Mouse (Mus musculus) heart, postnatal 25 days (tissue): Measurements from ENCODE around the gene C2. TPM values are rescaled to one million over a fixed set of nuclear protein-coding genes. Genes with fewer than 3 reads are reported as not detected.
A peak's percentile ranks its signal among the peaks of the same experiment; 100 is the strongest.
"Not testable (repeated sequence)": the region's sequence is repeated elsewhere in the genome, so short reads cannot be mapped to it uniquely, and the experiment has no call there.

ENCODE experiments used
- DNase-seq: peaks from one replicate; pipeline ENCODE4 v3.0.0; 2022; ENCODE audit warnings: low spot score
- intact Hi-C: fragments of 180-260 bp; cut with DNase I; formaldehyde crosslinking; loops from one replicate; pipeline ENCODE4 v1.15.1; 2025
- total RNA-seq, 2 experiments: library from RNA; stranded (reverse); gene quantifications; 2 replicates each; pipeline ENCODE4 v1.2.3; 2021

The C2 gene
- total RNA-seq, 2 experiments from 2014 or later: 2.8 to 4.1 TPM

DNA sequence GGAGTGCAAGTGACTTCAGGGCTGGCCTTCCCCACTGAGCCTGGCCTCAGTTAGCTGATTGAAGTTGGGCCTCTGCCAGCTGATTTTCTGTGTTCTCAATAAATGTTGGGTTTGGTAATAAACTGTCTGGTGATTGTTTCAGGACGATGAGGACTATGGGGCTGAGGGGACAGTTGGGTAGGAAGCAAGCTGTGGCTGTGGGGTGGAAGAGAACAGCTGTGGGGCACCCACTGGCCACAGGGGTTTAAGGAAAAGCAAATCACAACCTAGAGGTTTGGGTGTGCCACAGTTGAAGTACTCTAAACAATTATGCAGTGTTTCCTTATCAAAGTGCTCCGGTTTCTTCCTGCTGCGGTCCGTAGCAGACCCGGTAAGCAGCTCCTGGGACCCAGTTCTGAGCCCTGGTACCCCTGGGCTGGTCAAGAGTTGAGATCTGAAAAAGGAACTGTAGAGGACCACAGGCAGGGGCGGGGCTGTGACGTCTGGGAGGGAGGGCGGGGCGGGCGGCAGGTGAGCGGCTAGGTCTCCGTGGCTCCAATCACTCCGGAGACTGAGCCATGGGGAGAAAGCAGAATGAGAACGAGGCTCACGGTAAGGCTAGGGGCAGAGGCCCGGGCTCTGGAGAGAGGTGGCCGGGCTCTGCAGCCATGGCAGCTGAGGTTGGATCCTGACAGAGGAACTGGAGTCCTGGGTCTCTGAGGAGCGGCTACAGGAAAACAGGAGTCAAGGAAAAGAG lies 16.0 kb upstream of the C2 start, which contains the start of gene Slc44a4:
TSS of gene Slc44a4 (plus strand) at position 537 of the 736 bp plus-strand sequence.
- intact Hi-C loops: no loop called here
- DNase-seq: no peak

DNA sequence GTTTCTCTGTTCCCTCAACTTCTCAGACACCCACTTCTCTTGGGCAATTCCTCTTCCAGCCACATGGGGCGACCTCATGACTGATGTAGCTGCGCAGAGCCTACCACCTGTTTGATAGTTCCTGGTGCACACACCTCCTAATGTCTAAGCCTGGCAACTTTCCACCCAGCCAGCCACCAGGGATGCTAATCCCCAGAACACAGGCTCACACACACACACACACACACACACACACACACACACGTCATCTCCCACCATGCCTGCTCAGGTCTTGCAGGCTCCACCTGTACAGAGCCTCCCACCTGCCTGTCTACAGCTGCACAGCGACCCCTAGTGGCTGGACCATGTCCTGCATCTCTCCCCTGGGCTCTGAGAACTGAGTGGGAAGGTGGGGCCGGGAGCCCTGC lies 13.9 kb upstream of the C2 start:
- no peak for DNase-seq
- intact Hi-C loops: loop anchor here (1.0 kb wide), 1 partner anchor 57 kb away; no protein-coding TSS in a partner anchor

DNA sequence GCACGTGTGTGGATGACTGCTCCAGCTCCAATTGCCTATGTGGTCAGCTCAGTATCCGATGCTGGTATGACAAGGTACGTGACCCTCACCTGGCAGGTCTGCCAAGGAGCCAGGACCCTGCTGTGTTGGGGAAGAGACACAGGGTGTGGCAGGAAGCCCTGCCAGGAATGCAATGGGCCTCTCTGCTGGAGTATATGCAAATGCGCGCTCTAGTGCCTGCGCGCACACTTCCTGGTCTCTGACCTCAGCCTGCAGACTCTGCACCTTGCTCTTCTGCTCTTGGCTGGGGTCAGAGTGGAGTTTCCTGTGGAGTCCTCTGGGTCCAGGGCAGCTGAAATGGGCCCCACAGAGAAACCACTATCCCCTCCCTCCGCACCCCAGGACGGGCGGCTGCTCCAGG lies 12.9 kb upstream of the C2 start:
- intact Hi-C loops: no loop called here
- no peak for DNase-seq

DNA sequence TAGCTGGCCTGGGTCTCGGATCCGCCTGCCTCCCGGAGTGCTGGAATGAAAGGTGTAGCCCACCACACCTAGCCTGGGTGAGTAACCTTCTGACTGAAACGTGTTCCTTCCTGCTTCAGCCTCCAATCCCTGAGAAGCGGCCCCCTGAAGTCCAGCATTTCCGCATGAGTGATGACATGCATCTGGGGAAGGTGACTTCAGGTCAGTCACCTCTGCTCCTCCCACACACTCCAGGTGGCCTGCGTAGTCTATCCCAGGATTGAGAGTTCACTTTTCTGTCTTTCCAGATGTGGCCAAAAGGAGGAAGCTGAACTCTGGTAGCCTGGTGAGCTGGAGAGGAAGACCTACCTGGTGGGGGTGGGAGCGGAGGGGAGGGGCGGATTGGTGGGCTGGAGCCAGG lies 4.8 kb upstream of the C2 start:
- no peak for DNase-seq
- intact Hi-C loops: no loop called here

DNA sequence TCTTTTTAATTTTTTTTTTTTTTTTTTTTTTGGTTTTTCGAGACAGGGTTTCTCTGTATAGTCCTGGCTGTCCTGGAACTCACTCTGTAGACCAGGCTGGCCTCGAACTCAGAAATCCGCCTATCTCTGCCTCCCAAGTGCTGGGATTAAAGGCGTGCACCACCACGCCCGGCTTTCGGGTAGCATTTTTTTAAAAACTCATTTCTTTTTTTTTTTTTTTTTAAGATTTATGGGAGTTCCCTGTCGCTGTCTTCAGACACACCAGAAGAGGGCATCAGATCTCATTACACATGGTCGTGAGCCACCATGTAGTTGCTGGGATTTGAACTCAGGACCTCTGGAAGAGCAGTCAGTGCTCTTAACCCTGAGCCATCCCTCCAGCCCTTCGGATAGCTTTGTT lies 3.9 kb upstream of the C2 start:
- DNase-seq, intact Hi-C loops: not testable (repeated sequence)

DNA sequence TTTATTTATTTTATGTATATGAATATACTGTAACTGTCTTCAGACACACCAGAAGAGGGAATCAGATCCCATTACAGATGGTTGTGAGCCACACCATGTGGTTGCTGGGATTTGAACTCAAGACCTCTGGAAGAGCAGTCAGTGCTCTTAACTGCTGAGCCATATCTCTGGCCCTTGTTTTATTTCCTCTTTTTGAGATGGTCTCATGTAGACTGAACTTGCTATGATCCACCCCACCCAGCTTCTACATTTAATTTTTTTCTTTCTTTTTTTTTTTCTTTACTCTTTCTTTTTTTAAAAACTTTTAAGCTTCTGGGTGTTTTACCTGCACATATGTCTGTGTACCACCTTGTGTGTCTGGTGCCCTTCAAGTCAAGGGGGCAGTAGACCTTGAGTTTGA lies 2.8 kb upstream of the C2 start:
- intact Hi-C loops: not testable (repeated sequence)

DNA sequence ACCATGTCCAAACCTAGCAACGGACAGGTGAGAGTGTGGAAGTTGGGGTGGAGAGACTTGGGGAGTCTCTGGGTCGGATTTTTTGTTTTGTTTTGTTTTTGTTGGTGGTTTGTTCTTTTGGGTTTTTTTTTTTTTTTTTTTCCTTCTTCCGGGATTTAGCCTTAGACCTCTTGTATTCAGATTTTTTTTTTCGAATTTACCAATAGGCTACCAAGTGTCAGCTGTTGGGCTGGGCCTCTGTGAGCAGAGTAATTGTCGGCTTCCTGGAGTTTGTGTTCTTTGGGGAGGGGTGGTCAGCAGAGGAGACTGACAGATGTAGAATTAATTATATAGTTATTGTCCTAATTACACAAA lies 1.8 kb upstream of the C2 start:
- intact Hi-C loops: no loop called here
- no peak for DNase-seq

More for the DNA sequence above, 2.8 kb upstream of the C2 start:
- DNase-seq: not testable (repeated sequence)

DNA sequence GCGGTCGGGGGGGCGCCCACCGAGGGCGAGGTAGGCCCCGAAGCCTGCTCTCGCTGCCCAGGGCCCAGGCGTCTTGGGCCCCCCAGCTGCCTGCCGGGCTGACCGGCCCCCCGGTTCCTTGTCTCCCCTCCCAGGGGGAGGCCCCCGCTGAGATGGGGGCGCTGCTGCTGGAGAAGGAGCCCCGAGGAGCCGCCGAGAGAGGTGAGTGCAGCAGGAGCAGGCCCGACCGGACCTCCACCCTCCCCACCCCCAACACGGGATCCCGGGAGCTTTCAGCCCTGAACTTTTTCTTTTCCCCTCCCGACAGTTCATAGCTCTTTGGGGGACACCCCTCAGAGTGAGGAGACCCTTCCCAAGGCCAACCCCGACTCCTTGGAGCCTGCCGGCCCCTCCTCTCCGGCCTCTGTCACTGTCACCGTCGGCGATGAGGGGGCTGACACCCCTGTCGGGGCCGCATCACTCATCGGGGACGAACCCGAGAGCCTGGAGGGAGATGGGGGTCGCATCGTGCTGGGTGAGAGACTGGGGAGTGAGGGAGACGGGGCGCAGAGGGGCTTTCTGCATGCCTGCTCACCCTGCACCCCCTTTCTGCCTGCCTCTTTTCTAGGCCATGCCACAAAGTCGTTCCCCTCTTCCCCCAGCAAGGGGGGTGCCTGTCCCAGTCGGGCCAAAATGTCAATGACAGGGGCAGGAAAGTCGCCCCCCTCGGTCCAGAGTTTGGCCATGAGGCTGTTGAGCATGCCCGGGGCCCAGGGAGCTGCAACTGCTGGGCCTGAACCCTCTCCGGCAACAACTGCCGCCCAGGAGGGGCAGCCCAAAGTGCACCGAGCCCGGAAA lies 1.2 kb upstream of the C2 start:
- intact Hi-C loops: no loop called here

DNA sequence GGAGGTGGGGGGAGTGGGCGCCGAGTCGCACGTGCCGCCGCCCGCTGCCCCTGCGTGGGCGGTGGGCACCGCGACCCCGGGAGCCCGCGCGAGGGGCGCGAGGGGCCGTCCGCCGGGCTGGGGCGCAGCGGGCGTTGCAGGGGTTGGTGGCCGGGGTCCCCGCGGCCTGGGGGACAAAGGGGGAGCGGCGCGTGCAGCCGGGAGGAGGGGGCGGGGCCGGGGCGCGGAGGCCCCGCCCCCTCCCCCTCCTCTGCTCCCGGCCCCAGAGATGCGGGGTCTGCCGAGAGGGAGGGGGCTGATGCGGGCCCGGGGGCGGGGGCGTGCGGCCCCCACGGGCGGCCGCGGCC lies 614 bp upstream of the C2 start:
- no peak for DNase-seq
- intact Hi-C loops: no loop called here

More for the DNA sequence above, 1.2 kb upstream of the C2 start:
- DNase-seq: no peak

DNA sequence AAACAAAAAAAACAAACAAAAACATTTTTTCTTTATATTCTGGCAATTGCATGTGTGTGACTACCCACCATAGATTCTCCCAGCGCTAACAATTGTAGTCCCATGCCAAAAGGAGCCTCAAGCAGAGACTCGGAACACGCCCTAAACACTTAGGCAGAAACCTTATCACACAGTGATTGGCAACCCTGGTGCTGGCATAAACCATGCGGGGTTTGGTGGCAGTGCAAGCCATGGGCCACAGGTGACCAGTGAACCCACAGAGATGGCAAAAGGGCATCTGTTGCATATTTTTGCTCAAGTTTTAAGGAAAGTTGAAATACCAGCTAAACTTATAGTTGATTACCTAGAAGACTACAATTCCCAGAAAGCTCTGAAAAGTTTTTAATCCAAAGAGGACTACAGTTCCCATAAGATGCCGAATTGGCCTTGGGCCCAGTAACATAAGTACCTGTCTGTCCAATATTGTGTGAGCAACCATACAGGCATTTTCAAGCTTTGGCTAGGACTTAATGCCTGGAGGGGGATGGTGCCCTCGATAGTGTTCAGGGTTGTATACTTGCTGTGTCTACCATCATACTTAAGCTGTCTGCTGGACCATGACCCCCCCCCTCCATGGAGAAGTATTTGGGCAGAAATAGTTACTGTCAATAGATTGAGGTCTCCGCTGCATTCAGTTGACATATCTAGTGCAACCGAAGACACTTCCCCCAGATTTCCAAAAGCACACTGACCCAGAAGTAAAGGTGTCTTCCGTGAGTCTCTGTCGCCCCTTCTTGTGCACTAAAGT lies 499 bp downstream of the C2 start:
- intact Hi-C loops: no loop called here
- DNase-seq: no peak

DNA sequence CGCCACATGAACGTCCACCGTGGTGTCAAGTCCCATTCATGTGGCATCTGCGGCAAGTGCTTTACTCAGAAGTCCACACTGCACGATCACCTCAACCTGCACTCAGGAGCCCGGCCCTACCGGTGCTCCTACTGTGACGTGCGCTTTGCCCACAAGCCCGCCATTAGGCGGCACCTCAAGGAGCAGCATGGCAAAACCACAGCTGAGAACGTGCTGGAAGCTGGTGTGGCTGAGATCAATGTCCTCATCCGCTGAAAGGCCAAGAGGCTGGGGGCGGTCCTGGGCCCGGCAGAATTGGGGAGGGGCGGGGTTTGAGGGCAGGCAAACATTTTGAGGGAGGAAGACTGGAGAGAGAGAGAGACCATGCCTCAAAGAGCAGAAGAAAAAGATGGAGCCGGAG lies 1.7 kb downstream of the C2 start:
- intact Hi-C loops: no loop called here
- DNase-seq: no peak

DNA sequence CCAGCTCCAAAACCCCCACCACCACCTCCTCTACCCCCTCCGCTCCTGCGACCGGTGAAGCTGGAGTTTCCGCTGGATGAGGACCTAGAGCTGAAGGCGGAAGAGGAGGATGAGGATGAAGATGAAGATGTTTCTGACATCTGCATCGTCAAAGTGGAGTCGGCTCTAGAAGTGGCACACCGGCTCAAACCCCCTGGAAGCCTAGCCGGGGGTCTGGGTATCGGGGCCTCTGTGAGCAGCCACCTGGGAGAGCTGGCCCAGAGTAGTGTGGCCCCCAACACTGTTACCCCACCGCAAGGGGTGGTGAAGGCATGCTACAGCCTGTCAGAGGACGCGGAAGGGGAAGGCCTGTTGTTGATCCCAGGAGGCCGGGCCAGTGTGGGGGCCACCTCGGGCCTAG lies 2.3 kb downstream of the C2 start:
- DNase-seq: no peak
- intact Hi-C loops: no loop called here

DNA sequence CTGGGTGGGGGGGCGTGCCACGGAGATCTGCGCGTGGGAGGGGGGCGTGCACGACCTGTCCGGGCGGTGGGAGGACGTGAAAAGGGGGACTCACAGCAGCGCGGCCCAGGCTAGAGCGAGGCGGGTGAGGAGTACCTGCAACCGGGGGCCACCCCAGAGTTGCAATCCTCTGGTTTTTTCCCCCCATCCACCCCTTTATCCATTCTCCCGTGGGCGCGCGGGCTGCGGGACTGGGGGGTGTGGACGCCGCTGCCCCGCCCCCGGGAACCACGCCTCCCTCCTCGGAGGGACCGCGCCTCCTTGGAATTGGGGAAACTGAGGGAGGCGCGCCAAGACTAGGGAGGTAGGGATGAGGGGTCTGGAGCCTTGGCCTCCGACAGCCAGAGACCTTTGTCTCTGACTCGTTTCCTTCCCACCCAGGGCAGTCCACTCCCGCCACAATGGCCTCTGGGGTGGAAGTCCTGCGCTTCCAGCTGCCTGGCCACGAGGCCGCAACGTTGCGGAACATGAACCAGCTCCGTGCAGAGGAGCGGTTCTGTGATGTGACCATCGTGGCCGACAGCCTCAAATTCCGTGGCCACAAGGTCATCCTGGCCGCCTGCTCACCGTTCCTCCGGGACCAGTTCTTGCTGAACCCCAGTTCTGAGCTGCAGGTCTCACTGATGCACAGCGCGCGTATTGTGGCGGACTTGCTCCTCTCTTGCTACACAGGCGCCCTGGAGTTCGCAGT lies 3.1 kb downstream of the C2 start:
- intact Hi-C loops: no loop called here

DNA sequence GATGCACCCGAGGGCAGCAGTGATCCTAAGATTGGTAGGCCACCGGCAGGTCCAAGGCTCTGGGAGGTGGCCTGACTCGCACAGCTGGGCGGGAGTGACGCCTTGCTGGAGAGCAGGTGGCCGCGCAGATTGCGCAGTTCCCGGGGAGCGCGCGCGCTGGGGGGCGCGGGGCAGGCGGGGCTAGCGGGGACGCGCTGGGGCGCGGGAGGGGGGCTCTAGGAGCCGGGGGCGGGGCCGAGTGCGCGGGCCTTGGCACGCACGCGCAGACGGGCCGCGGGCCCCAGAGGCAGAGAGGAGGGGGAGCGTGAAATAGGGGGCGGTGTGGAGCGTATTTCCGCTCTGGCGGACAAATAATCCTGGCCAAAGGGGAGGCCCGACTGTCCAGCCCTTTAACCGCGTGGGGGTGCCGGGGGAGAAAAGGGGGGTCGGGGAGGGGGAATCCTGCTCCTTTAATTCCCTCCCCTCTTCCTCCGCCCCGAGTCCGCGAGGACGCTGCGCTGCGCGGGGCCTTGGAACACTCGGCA lies 3.9 kb downstream of the C2 start:
- intact Hi-C loops: no loop called here
- DNase-seq: peak; percentile 89

More for the DNA sequence above, 3.1 kb downstream of the C2 start:
- peak; percentile 39 for DNase-seq

DNA sequence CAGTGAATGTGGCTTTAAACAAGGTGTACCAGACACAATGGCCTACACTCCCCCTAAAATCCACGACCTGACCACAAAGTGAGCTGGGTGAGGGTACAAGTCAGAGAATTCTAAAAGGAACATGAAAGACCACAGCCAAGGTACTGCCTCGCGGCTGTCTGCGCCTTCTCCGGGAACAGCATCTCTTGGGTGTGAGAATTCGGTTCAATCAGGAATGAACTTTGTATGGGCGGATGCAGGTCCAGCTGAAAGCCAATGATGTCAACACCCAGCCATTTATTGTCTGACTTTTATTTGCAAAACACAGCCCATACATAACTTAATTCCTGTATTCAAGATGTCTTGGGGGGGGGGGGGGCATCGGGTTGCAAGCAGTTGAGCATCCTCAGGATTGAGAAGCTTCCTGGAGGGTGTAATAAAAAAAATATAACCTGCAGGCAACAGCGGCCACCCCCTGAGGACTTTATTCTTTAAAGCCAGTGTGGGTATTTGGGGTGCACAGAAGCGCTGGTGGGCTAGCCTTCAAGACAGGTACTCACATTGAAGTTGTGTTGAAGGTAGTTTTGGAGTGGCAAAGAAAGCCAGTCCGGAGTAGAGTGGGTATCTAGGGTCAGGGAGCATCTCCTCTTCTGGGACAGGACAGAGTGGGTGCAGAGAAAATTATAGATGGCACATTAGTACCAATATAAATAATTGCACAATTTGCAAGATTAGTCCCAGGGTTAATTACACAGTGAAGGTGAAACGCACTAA lies 4.8 kb downstream of the C2 start:
- DNase-seq: no peak
- intact Hi-C loops: loop anchor here (2.0 kb wide), 1 partner anchor 38 kb away; no protein-coding TSS in a partner anchor

DNA sequence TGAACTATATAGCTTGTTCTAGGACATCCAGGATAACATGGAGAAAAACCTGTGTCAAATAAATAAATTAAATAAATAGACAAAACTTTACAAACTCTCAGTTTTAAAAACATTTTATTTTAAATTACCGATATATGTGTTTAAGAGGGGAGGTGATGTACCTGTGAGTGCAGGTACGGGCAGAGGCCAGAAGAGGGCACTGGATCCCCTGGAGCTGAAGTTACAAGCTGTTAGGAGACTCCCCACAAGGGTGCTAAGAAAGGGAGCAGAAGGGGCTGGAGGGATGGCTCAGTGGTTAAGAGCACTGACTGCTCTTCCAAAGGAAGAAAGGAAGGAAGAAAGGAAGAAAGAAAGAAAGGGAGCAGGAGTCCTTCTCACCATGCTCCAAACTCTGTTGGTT lies 6.7 kb downstream of the C2 start:
- DNase-seq: no peak
- intact Hi-C loops: no loop called here

DNA sequence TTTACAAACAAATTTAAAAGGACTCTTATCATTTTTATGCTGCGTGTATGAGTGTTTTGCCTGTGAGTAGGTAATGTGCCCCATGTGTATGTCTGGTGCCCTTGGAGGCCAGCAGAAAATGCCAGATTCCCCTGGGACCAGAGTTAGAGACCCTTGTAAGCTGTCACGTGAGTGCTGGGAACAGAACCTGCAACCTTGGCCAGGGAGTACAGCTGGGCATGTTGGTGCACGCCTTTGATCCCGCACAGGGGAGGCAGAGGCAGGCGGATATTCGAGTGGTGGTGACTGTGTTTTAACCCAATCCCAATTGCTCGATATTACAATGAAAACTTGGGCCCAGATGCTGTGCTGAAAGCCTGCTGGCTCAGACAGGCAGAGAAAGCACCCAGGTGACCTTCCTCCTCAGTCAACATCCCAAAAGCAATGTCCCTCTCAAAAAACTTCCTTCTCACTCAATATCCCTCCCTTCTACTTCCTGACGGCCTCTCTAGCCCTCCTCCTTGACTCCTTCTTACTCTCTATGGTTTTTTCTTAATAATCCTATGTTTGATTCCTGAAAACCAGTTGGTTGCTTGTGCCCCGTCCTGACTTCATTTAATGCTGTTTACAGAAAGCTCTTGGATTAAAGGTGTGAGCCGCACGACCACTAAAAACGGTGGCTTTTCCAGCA lies 7.9 kb downstream of the C2 start:
- intact Hi-C loops: no loop called here
- DNase-seq: no peak

DNA sequence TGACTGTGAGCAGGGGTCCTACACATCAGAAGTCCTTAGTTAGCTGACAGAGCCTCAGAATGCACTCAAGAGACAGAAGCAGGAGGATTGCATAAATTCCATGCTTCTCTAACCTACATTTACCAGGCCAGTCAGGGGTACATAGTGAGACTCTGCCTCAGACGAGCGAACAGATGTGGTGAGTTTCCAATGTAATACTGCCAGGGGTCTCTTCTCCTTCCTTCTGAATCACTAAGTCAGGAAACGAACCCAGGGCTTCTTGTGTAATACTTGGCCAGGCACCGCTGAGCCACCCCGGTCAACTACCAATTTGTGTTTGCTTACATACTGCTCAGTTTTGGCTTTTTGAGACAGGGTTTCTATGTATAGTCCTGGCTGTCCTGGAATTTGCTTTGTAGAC lies 10.1 kb downstream of the C2 start:
- intact Hi-C loops: no loop called here
- no peak for DNase-seq

DNA sequence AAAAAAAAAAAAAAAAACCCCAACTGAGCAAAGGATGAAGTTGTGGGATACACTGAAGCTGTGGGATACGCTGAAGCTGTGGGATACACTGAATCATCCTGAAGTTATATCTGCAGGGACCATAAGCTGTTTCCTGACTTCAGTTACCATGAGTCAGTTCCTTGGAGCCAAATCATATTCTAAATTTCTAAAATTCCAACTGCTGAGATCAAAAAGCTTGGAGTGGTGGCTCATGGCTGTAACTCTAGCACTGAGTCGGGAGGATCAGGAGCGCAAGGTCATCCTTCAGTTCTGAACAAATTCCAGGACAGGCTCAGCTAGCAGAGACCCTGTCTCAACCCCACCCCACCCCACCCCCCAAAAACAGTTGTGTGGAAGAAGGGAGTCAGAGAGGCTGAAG lies 12.4 kb downstream of the C2 start:
- intact Hi-C loops: no loop called here
- DNase-seq: no peak
